Mouse (Mus musculus): ENCODE results near the gene Spsb1.

DNA sequence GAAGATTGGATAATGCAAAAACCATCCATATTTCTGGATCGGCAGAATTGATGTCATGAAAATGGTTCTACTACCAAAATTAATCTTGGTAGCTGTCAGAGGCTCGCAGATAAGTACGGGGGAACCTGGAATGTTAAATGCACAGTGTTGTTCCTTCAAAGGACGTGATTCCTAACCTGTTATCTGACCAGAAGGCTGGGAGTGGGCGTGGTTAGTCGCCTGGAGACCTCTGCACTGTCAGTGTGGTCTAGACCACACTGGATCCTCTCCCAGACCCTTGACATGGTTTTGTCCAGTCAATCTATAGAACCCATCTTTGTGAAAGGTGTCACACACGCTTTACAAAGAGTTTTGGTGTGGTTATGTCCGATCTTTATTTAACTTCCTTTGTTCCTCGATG is 16.6 kb upstream of the Spsb1 start:
- no peak for TF ChIP-seq CTCF (IDR thresholded peaks at IDR 0.05; ENCODE audit: control insufficient read depth, insufficient read depth, insufficient read length)
- TF ChIP-seq CEBPB (IDR thresholded peaks at IDR 0.05; ENCODE audit: low read depth) = no peak
- no peak for TF ChIP-seq MAX (IDR thresholded peaks at IDR 0.05)
- no peak for TF ChIP-seq USF1 (IDR thresholded peaks at IDR 0.05; ENCODE audit: low read depth)
- no peak for TF ChIP-seq FOSL1 (IDR thresholded peaks at IDR 0.05; ENCODE audit: insufficient read depth, low read length, poor library complexity, severe bottlenecking)
